Mouse (Mus musculus): ENCODE results near the gene Wdr62. TPM values are rescaled to one million over a fixed set of nuclear protein-coding genes. Genes with fewer than 3 reads are reported as not detected.

Wdr62 gene
- polyA plus RNA-seq, 1 experiment from 2014 or later: 11.8 TPM

DNA sequence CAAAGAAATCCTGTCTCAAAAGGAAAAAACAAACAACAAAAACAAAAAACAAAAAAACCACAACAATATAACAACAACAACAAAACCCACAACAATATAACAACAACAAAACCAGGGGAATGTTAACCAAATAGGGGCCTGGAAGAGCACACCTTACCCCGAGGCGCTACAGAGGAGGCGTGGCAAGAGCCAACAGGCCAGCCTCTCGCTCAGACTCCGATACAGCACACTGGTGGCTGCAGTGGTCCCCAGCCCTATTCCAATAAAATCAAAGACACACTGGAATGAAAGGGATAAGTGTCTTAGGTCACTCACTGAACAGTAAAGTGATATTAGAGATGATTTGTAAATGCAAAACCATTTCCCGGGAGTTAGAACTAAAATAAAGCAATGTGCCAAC, 683 bp downstream of the Wdr62 start:
- peaks cover 10% of the 10 kb centered on the region for H3K4me1 ChIP-seq (replicated peaks; ENCODE audit: control insufficient read depth, insufficient read depth, low read length)
- H3K27ac ChIP-seq (ENCODE audit: low read length): peak overlapping the region; percentile 99; the same call in 1 of the 2 replicates
- WGBS: 0% methylated on average over 6 of the region's 6 CpGs
- H3K4me3 ChIP-seq (ENCODE audit: low read length): peak overlapping the region; percentile 90
- no peaks in the 10 kb centered on the region for H3K9me3 ChIP-seq (ENCODE audit: control insufficient read depth, low read length)
- 0 out of 2 replicates have a peak, but pooled peaks have one; percentile 19 for ATAC-seq (ENCODE audit: low read depth)
- H3K36me3 ChIP-seq (ENCODE audit: control insufficient read depth, insufficient read depth, low read length): no peaks in the 10 kb centered on the region
- H3K4me2 ChIP-seq (ENCODE audit: low read depth, low read length): peak overlapping the region; percentile 97
- no peaks in the 10 kb centered on the region for H3K27me3 ChIP-seq (ENCODE audit: control insufficient read depth, insufficient read depth, low read depth, low read length)
- H3K9ac ChIP-seq (ENCODE audit: low read length): peak overlapping the region; percentile 75

DNA sequence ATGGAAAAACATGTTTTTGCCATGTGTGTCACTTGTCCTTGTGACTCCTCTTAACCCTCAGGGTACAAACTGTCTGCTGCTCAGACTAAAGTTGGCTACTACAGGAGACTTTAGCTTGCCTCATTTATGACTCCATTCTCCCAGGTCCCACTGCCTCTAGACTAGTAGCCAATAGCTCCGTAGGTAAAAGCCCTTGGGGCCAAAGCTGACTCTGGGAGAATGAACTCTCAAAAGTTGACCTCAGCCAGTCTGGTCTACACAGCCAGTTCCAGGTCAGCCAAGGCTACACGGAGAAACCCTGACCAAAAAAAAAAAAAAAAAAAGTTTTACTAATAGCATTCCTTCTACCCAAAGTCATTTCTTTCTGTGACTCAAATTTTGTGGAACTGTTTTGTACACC, 1.3 kb downstream of the Wdr62 start:
- H3K9me3 ChIP-seq (ENCODE audit: control insufficient read depth, low read length): no peaks in the 10 kb centered on the region
- H3K9ac ChIP-seq (ENCODE audit: low read length): no peak overlapping the region
- H3K4me3 ChIP-seq (ENCODE audit: low read length): no peak overlapping the region
- peaks cover 10% of the 10 kb centered on the region for H3K4me1 ChIP-seq (replicated peaks; ENCODE audit: control insufficient read depth, insufficient read depth, low read length)
- no peak overlapping the region for H3K27ac ChIP-seq (ENCODE audit: low read length)
- WGBS: 49% methylated on average over 2 of the region's 2 CpGs
- ATAC-seq (ENCODE audit: low read depth): no peak
- H3K36me3 ChIP-seq (ENCODE audit: control insufficient read depth, insufficient read depth, low read length): no peaks in the 10 kb centered on the region
- H3K27me3 ChIP-seq (ENCODE audit: control insufficient read depth, insufficient read depth, low read depth, low read length): no peaks in the 10 kb centered on the region
- peak overlapping the region; percentile 97 for H3K4me2 ChIP-seq (ENCODE audit: low read depth, low read length)

DNA sequence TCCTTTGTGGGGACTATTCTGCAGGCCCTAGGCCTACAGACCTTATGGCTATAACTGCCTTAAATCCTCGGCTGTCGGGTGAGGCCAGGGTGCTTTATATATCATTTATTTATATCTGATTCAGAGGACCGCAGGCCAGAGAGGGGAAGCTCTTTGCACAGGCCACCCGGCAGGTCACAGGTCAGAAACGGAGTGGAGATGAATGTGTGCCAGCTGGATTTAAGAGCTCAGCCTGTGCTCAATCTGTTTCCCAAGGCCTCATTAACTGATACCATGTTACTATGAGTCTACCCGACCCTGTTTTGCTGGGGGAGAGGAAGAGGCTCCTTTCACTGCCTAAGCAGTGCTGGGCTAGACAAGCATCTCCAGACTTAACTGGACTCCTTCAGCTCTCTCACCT, 5.8 kb downstream of the Wdr62 start:
- peak; percentile 52 for ATAC-seq (ENCODE audit: low read depth)
- no peaks in the 10 kb centered on the region for H3K36me3 ChIP-seq (ENCODE audit: control insufficient read depth, insufficient read depth, low read length)
- WGBS: 40% methylated on average over 6 of the region's 6 CpGs

DNA sequence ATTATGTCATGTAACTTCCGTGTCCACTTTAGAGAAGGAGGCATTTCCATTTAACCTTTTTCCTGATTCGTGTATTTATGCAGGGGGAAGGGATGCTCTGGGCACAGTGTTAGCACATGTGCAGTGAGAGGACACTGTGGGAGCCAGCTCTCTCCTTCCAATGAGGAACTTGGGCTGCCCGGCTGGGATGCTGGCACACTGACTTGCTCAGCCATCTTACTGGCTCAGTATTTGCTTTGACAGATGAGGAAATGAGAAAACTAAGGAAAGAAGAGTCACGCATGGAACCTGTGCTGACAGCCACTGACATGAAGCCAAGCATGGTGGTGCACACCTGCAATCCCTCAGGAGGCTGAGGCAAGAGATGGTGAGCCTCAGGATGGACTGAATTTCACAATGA, 10.6 kb downstream of the Wdr62 start:
- Histone ChIP-seq H3K4me2 (ENCODE audit: low read depth, low read length) (no peak overlapping the region), H3K27ac (ENCODE audit: low read length) (no peak overlapping the region), H3K4me3 (ENCODE audit: low read length) (no peak overlapping the region), H3K9me3 (ENCODE audit: control insufficient read depth, low read length) (no peaks in the 10 kb centered on the region), H3K36me3 (ENCODE audit: control insufficient read depth, insufficient read depth, low read length) (0 out of 2 replicates have a peak, but pooled peaks cover 4% of the 10 kb centered on the region), H3K27me3 (ENCODE audit: control insufficient read depth, insufficient read depth, low read depth, low read length) (no peaks in the 10 kb centered on the region), H3K4me1 (replicated peaks; ENCODE audit: control insufficient read depth, insufficient read depth, low read length) (no peaks in the 10 kb centered on the region), H3K9ac (ENCODE audit: low read length) (no peak overlapping the region)
- no peak for ATAC-seq (ENCODE audit: low read depth)
- 90% methylated on average over 4 of the region's 4 CpGs for WGBS

More for the DNA sequence above, 5.8 kb downstream of the Wdr62 start:
- H3K4me1 ChIP-seq (replicated peaks; ENCODE audit: control insufficient read depth, insufficient read depth, low read length): peaks cover 2% of the 10 kb centered on the region; the same call in 1 of the 2 replicates
- H3K9me3 ChIP-seq (ENCODE audit: control insufficient read depth, low read length): no peaks in the 10 kb centered on the region
- no peak overlapping the region for H3K9ac ChIP-seq (ENCODE audit: low read length)
- 0 out of 2 replicates have a peak overlapping the region, but pooled peaks have one; percentile 3 for H3K27ac ChIP-seq (ENCODE audit: low read length)
- H3K4me2 ChIP-seq (ENCODE audit: low read depth, low read length): no peak overlapping the region
- H3K27me3 ChIP-seq (ENCODE audit: control insufficient read depth, insufficient read depth, low read depth, low read length): no peaks in the 10 kb centered on the region
- no peak overlapping the region for H3K4me3 ChIP-seq (ENCODE audit: low read length)

DNA sequence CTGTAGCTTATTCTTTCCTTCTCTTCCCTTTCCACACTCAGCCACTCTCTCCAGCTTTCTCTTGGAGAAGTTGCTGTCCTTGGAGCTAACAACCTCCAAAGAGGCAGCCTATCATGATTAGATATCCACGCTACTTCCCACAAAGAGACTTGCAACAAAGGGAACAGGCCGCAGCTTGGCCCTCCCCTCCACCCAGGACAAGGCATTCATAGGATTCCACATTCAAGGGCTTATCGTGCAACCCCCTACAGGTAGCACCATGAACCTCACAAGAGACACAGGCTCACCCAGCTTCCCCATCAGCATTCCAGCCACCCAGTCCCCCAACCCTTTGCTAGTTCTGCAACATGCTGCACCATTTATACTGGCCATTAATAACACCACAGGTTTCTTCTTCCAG, 13.4 kb downstream of the Wdr62 start:
- Histone ChIP-seq H3K4me3 (ENCODE audit: low read length) (no peak overlapping the region), H3K4me1 (replicated peaks; ENCODE audit: control insufficient read depth, insufficient read depth, low read length) (no peaks in the 10 kb centered on the region), H3K36me3 (ENCODE audit: control insufficient read depth, insufficient read depth, low read length) (0 out of 2 replicates have a peak, but pooled peaks cover 4% of the 10 kb centered on the region), H3K27me3 (ENCODE audit: control insufficient read depth, insufficient read depth, low read depth, low read length) (no peaks in the 10 kb centered on the region), H3K4me2 (ENCODE audit: low read depth, low read length) (no peak overlapping the region), H3K27ac (ENCODE audit: low read length) (no peak overlapping the region), H3K9ac (ENCODE audit: low read length) (no peak overlapping the region), H3K9me3 (ENCODE audit: control insufficient read depth, low read length) (no peaks in the 10 kb centered on the region)
- ATAC-seq (ENCODE audit: low read depth): no peak
- 65% methylated on average over 3 of the region's 3 CpGs for WGBS

DNA sequence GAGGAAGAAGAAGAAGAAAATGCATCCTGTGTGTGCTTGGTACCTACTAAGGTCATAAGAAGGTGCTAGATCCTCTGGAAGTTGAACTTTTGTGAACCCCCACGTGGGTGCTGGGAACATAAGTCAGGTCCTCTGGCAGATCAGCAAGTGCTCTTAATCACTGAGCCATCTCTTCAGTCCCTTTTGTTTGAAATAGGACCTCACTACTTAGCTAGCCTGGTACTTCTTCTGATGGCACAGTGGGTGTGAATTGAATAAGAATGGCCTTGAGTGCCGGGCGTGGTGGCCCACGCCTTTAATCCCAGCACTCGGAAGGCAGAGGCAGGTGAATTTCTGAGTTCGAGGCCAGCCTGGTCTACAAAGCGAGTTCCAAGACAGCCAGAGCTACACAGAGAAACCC, 14.3 kb downstream of the Wdr62 start:
- peaks cover 4% of the 10 kb centered on the region; the same call in 1 of the 2 replicates for H3K36me3 ChIP-seq (ENCODE audit: control insufficient read depth, insufficient read depth, low read length)
- H3K4me3 ChIP-seq (ENCODE audit: low read length): no peak overlapping the region
- 88% methylated on average over 7 of the region's 7 CpGs for WGBS
- no peaks in the 10 kb centered on the region for H3K9me3 ChIP-seq (ENCODE audit: control insufficient read depth, low read length)
- H3K27ac ChIP-seq (ENCODE audit: low read length): no peak overlapping the region
- H3K4me1 ChIP-seq (replicated peaks; ENCODE audit: control insufficient read depth, insufficient read depth, low read length): no peaks in the 10 kb centered on the region
- no peak for ATAC-seq (ENCODE audit: low read depth)
- H3K27me3 ChIP-seq (ENCODE audit: control insufficient read depth, insufficient read depth, low read depth, low read length): no peaks in the 10 kb centered on the region
- H3K9ac ChIP-seq (ENCODE audit: low read length): no peak overlapping the region
- no peak overlapping the region for H3K4me2 ChIP-seq (ENCODE audit: low read depth, low read length)

DNA sequence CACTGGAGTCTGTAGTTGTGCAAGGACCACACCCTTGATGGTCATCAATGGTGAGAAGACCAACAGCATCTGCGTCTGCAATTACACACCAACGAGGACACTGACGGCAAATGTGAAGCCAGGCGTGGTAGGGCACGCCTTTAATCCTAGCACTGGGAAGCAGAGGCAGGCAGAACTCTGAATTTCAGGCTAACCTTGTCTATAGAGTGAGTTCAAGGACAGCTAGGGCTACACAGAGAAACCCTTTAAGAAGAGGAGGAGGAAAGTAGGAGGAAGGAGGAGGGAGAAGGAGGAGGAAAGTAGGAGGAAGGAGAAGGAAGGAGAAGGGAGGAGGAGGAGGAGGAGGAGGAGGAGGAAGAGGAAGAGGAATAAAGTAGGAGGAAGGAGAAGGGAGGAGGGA, 14.7 kb downstream of the Wdr62 start:
- Histone ChIP-seq H3K9ac (ENCODE audit: low read length) (no peak overlapping the region), H3K4me3 (ENCODE audit: low read length) (no peak overlapping the region), H3K4me2 (ENCODE audit: low read depth, low read length) (no peak overlapping the region), H3K9me3 (ENCODE audit: control insufficient read depth, low read length) (no peaks in the 10 kb centered on the region), H3K36me3 (ENCODE audit: control insufficient read depth, insufficient read depth, low read length) (peaks cover 4% of the 10 kb centered on the region; the same call in 1 of the 2 replicates), H3K4me1 (replicated peaks; ENCODE audit: control insufficient read depth, insufficient read depth, low read length) (no peaks in the 10 kb centered on the region), H3K27ac (ENCODE audit: low read length) (no peak overlapping the region), H3K27me3 (ENCODE audit: control insufficient read depth, insufficient read depth, low read depth, low read length) (no peaks in the 10 kb centered on the region)
- ATAC-seq (ENCODE audit: low read depth): no peak
- WGBS: 92% methylated on average over 5 of the region's 5 CpGs

DNA sequence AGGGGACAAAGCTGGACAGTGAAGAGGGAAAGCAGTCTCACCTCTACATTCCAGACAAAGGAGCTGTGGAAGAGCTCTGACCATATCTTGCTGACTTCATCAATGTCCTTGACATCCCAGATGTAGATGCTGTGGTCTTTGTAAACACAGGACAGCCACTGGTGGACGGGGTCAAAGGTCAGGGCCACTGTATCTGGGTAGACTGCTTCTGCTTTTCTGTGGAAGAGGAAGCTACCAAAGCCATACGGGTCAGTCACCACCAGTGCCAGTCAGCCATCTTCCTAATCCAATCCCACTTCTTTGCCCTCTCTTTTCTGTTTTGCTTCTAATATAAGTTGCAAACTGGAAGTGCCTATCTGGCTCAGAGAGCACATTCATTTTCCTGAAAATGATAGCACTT, 15.2 kb downstream of the Wdr62 start:
- ATAC-seq (ENCODE audit: low read depth): no peak
- WGBS: 63% methylated on average over 2 of the region's 2 CpGs
- Histone ChIP-seq H3K9ac (ENCODE audit: low read length) (no peak overlapping the region), H3K27me3 (ENCODE audit: control insufficient read depth, insufficient read depth, low read depth, low read length) (no peaks in the 10 kb centered on the region), H3K4me1 (replicated peaks; ENCODE audit: control insufficient read depth, insufficient read depth, low read length) (no peaks in the 10 kb centered on the region), H3K9me3 (ENCODE audit: control insufficient read depth, low read length) (no peaks in the 10 kb centered on the region), H3K36me3 (ENCODE audit: control insufficient read depth, insufficient read depth, low read length) (peaks cover 4% of the 10 kb centered on the region; the same call in 1 of the 2 replicates), H3K27ac (ENCODE audit: low read length) (no peak overlapping the region), H3K4me3 (ENCODE audit: low read length) (no peak overlapping the region), H3K4me2 (ENCODE audit: low read depth, low read length) (no peak overlapping the region)

DNA sequence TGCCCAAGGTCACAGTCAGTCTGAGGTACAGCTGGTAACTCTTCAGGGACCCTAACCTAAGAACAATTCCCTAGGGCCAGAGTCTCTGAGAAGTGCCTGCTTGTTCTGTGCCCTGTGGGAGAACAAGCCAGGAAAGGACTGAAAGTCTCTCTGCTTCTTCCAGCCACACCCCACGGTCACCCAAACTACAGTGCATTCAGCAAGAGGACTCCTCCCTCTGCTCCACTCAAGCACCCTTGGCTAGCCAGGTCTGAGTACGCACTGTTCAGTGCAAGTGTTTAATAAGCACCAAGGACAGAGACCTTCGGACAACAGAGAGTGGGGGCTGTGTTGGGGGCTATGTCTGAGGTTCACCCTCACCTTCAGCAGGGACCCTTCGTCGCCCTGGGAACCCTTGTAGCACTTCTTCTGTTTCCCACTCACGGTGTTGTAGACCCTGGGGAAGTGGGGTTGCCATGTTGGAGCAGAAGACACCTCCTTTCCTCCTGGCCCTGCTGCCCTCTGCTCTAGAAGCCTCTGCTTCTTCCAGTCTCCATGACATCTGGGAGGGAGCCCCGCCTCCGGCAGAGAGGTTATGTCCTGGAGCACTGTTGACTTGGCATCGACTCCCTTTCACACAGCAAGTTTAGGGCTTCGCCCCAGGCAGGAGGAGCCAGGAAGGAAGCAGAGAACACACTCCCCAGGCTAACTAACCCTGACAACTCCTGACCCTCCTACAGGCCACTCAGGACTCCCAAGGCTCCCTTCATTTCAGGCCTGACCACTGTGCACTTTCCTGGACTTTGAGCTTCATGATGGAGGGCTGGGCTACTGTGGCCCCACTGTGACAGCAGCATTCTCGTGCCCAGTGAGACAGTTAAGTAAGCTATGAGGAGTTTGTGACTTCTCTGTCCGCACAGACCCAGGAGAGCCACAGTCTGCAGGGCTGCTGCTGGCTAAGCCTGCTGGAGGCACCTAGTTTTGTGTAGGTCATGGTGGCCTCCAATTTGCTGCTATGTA, 28.0 kb downstream of the Wdr62 start:
- H3K9ac ChIP-seq (ENCODE audit: low read length): no peak overlapping the region
- WGBS: 61% methylated on average over 12 of the region's 12 CpGs

More for the DNA sequence above, 28.0 kb downstream of the Wdr62 start:
- Histone ChIP-seq H3K27ac (ENCODE audit: low read length) (no peak overlapping the region), H3K9me3 (ENCODE audit: control insufficient read depth, low read length) (no peaks in the 10 kb centered on the region), H3K4me3 (ENCODE audit: low read length) (no peak overlapping the region), H3K36me3 (ENCODE audit: control insufficient read depth, insufficient read depth, low read length) (peaks cover 4% of the 10 kb centered on the region; the same call in 1 of the 2 replicates), H3K27me3 (ENCODE audit: control insufficient read depth, insufficient read depth, low read depth, low read length) (no peaks in the 10 kb centered on the region), H3K4me1 (replicated peaks; ENCODE audit: control insufficient read depth, insufficient read depth, low read length) (no peaks in the 10 kb centered on the region), H3K4me2 (ENCODE audit: low read depth, low read length) (no peak overlapping the region)
- peak; percentile 45; the same call in 1 of the 2 replicates for ATAC-seq (ENCODE audit: low read depth)
